Mouse (Mus musculus): ENCODE data around the gene Gm11034.

Gene Gm11034

DNA sequence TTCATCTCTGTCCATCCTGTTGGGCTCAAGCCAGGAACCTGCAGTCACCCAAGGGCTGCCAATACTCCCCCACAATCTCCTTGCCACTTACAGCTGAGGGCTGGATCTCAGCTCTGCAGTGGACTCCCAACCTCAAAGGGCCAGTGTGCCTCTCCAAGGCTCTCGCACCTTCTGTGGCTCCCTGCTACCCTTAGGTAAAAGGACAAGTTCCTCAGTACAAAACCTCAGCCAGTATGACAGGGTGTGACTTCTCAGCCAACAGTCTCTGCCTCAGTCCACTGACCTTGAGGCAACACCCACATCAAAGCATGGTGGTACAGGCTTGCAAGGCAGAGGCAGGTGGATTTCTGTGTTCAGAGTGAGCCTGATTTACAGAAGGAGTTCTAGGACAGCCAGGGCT is 1.6 kb downstream of the Gm11034 start:
- DNase-seq (ENCODE audit: low spot score): no peak

DNA sequence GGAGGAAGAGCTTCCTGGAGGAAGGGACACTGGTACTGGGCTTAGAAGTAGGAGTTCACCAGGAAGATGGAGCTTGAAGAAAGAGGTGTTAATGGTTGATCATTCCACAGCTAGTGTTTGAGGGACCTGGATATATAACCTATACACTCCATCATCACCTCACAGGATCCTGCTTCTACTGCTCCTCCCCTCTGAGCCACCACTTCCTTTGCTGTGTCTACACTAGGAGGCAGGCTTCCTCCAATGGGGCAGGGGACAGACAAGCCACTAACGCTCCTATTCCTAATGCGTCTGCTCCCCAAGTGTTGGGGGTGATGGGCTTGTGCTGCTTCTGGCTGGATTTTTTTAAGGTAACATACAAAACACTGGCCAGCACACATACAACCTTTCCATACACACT is 2.7 kb downstream of the Gm11034 start:
- no peak for DNase-seq (ENCODE audit: low spot score)

DNA sequence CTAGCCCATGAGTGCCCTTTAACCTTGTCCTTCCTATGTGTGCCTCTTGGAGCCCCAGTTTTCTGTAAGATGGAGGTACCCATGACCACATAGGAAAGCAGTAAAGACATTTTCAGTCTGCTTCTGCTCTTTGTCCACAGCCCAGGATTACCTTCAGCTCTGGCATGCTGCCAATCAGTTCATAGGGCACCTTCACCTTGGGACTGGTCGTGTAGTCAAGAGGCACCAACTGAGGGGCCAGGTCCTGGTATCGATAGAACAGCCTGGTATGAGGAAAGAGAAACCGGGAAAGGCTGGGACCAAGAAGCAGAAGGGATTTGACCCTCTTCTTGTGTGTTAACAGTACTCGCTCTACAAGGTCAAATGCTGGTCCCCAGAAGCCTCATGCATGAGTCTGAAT is 3.2 kb downstream of the Gm11034 start:
- no peak for DNase-seq (ENCODE audit: low spot score)

DNA sequence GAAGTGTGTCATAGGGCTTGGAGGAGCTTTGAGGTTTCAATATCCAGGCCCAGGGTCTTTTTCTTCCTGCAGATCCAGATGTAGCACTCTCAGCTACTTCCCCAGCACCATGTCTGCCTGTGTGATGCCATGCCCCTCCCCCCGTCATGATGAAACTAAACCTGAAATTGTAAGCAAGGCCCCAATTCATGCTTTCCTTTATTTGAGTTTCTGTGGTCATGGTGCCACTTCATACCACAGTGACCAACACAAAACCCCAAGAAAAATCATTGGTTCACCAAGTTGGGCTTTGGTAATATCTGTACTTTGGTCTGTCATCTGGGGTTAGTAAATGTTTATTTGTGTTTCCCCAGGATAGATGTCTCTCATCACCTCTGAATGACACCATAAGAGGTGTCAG is 4.9 kb downstream of the Gm11034 start:
- no peak for DNase-seq (ENCODE audit: low spot score)

DNA sequence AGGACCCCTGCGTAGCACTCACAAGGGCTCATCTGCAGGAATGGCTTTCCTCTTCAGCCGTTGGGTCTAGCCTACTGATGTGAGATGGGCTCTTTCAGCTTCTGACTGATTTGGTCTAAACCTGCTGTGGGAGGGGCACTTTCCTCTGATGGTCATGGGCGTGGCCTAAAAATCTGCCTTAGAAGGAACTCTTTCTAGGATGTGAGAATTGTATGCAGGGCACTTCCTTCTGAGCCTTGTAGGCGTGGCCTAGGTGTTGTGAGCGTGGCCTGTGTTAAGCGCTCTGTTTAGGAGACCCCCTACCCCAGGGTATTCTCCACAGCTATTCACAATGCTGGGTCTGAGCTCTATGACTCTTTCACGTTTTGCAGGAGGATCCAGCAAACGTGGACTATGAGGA is 15.4 kb downstream of the Gm11034 start:
- DNase-seq (ENCODE audit: low spot score): no peak

DNA sequence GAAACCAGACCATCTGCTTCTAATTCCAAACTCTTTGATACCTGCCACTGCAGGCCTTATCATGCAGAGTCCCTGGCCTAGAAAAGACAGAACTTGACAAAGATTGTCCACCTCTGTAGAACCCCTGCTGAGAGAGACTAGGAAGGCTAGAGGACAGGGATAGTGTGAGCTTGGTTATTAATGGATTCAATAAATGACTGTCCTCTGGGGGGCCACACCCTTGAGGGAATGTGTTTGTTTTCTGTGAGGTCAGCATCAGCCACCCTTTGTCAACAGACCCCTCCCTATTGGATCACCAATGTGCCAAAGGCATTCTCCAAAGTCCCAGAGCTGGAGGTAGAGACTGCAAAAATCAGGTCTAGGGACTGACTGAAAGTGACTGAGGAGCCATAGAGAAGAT is 21.4 kb downstream of the Gm11034 start:
- DNase-seq (ENCODE audit: low spot score): no peak

DNA sequence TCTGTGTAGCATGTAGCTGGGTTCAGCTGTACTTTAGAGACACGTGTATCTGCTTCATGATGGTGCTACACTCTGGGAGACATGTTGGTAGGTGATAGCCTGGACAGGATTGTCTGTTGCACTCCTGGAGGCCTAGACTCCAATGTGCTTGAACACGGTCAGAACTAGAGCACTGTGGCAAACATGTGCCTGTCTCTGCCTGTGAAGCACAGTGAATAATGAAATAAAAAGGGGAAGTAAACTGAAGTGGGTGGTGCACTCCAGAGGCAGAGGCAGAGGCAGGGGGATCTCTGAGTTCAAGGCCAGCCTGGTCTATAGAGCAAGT is 23.3 kb downstream of the Gm11034 start:
- DNase-seq (ENCODE audit: low spot score): no peak

DNA sequence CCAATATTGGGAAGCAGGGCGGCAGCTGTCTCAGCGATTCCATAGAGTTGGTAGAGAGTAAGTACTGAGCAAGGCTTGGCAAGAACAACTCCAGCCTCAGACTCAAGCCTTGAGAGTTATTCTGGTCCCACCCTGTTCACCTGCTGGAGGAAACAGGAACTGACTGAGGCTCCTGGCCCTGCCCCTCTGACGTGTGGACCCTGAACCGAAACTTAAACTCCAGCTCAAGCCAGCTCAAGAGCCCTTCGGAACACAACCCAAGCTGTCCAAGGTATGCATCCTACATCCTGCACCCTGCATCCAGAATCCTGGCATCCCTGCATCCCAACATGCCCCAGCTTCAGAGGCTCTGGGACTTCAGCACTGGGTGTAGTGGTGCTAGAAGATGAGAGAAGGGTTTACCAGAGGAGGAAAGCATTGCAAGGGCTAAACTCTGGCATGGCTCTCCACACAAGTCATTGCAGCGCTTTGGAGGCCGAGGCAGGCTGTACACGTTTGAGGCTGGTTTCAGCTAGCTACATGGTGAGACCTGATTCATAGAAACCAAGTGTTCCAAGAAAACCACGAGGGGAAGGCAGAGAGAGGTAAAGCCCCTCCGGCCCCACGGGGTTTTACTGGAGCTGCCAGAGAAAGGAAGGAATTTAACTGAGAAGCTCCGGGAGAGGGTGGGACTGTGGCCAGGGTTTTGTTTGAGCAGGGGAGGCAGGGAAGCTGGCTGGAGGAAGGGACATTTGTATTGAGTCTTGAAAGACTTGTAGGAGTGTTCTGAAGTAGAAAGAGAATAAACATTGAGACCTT is 23.8 kb downstream of the Gm11034 start, which contains the start of gene Hsh2d:
Hsh2d (plus strand) TSS at position 222 of the 798 bp plus-strand sequence.
- DNase-seq (ENCODE audit: low spot score): no peak

DNA sequence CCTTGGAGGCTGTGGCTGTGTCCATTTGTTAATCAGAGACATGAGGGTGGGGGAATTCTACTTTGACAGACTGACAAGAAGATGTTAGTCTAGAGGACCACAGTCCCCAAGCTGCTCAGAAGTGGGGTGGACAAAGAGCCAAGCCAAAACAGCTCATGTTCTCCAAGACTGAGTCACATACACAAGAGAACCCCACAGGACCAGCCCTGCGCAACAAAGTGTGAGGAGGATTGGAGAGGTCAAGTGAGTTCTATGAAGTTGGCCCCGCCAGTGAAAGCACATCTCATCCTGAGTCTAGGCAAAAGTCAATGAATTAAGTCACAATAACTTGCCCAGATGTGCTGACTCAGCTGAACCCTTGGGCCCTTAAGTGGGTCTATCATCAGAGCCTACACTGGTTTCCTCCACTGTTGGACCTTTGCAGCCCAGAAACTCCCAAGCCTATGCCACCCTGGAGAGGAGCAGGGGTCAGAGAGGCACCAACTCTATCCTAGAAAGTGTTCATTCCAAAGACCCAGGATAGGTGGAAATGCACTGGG is 25.6 kb downstream of the Gm11034 start:
- DNase-seq (ENCODE audit: low spot score): no peak

DNA sequence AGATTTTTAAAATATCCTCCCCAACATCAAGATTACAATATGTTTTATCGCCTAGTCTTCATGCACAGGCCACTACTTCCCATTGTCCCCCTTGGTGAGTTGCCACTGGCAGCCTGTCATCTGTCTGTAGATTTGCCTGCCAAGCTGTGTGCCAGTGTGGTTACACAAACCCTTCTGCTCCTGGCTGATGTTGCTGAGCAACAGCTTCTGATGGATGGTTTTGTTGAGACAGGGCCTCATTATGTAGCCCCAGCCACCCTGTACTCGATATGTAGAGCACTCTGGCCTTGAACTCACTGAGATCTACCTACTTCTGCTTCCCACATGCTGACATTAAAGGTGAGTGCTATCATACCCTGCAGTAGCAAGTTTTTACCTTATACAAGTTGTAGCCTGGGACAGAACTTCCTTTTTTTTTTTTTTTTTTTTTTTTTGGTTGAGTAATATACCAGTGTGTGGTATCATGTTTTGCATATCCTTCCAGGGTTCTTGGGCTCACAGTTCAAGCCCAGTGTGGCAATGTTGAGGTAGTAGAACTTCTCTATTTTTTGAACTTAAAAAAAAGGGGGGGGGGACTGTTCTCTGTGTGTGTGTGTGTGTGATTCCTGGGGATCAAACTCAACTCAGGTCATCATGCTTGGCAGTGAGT is 29.8 kb downstream of the Gm11034 start:
- DNase-seq (ENCODE audit: low spot score): no peak

DNA sequence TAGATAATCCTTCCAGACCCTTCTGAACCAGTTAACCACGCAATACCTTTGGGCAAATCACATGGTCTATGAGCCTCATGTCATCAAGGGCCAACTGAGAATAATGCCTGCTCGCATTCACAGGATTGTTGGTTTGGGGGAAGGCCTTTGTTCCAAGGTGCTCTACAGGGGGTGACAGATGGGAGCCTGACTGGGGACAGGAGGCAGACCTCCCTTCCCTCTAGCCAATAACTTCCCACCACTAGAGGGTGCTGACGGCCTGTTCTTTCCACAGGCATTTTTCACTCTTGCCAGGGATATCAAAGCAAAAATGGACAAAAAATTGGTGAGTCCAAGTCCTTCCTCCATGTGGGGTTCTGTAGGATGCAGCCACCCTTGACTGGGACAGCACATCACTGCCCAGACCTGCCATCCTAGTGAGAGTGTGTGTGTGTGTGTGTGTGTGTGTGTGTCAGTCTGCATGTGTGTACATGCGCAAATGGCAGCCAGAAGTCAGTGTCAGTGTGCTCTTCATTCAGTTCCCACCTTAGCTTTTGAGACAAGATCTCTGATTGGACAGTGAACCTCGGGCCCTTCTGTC is 36.0 kb downstream of the Gm11034 start:
- DNase-seq (ENCODE audit: low spot score): peak; percentile 83

DNA sequence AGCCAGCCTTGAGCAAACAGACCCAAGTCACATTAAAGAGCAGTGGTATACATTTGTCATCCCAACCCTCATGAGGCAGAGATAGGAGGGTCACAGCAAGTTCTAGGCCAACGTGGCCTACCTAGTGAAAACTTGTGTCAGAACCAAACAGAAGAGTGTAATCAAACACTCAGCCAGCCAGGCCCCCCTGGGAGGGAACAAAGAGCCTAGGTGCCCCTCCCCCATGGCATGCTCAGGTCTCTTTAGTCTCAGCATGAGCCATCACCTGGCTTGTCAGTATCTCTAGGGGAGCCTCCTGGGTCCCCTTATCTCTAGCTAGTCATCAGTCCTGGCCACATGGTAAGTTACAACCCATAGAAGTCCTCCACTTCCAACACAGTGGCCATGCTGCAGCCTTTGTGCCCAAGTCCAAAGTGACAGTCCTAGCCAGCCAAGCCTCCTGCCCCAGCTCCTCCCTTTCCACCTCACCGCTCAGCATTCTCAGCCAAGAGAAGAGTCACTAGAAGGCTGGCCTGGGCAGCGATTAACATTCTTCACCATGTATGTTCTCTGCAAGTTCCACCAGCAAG is 43.7 kb downstream of the Gm11034 start:
- DNase-seq (ENCODE audit: low spot score): no peak

DNA sequence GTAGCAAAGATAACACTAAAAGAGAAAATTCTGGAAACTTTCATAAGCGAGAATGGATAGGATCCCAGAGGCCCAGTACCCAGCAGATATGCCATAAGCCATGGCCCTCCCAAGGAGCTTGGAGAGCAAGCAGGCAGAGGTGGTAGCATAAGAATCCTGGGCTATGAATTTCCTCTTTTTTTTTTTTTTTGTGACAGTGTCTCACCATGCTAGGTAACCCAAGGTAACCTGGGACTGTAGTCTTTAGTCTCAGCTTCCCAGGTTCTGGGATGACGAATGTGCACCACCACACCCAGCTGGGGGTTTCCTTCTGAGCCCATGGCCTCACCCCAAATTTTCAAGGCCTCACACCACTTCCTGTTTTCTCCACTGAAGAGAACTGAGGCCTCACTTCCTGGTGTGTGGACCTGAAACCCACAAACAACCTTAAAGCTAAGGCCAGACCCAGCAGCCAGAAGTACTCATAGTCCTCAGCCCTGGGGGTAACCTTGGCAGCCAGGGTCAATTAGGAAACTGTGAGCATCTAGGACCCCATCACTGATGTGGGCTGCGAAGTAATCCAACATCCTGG is 44.3 kb downstream of the Gm11034 start:
- DNase-seq (ENCODE audit: low spot score): no peak

Measured in MN1 (cell line).